Mouse (Mus musculus): ENCODE data around the gene Pld5. TPM values are rescaled to one million over a fixed set of nuclear protein-coding genes. Genes with fewer than 3 reads are reported as not detected.
A peak's percentile ranks its signal among the peaks of the same experiment; 100 is the strongest.

The Pld5 gene
- total RNA-seq, 2 experiments from 2014 or later: 0.22 to 0.24 TPM

GRCm38 (mm10) chr1:176174971-176175370 is 100.1 kb downstream of the Pld5 start:
- DNase-seq: no peak
- intact Hi-C loops (cut with DNase I): no loop called here

GRCm38 (mm10) chr1:176167784-176168183 is 107.3 kb downstream of the Pld5 start:
- intact Hi-C loops (cut with DNase I): no loop called here
- no peak for DNase-seq

- intact Hi-C loops (cut with DNase I): no loop called here
- DNase-seq: no peak
Observed at GRCm38 (mm10) chr1:176167114-176167513, 108.0 kb downstream of the Pld5 start.

GRCm38 (mm10) chr1:176145306-176145705 is 129.8 kb downstream of the Pld5 start:
- no peak for DNase-seq
- intact Hi-C loops (cut with DNase I): no loop called here

- DNase-seq: no peak
- intact Hi-C loops (cut with DNase I): no loop called here
Observed at GRCm38 (mm10) chr1:176134379-176134778, 140.7 kb downstream of the Pld5 start.

- DNase-seq: no peak
Observed at GRCm38 (mm10) chr1:176125771-176126170, 149.3 kb downstream of the Pld5 start.

GRCm38 (mm10) chr1:176124441-176124840 is 150.7 kb downstream of the Pld5 start:
- intact Hi-C loops (cut with DNase I): no loop called here

More at GRCm38 (mm10) chr1:176125771-176126170, 149.3 kb downstream of the Pld5 start:
- intact Hi-C loops (cut with DNase I): no loop called here

GRCm38 (mm10) chr1:176123781-176124180 is 151.3 kb downstream of the Pld5 start:
- intact Hi-C loops (cut with DNase I): no loop called here
- DNase-seq: no peak

More at GRCm38 (mm10) chr1:176124441-176124840, 150.7 kb downstream of the Pld5 start:
- DNase-seq: no peak

GRCm38 (mm10) chr1:176115604-176116003 is 159.5 kb downstream of the Pld5 start:
- DNase-seq: no peak
- intact Hi-C loops (cut with DNase I): no loop called here

- intact Hi-C loops (cut with DNase I): no loop called here
- DNase-seq: no peak
Observed at GRCm38 (mm10) chr1:176098685-176099320, 176.3 kb downstream of the Pld5 start.

- no peak for DNase-seq
- intact Hi-C loops (cut with DNase I): no loop called here
Observed at GRCm38 (mm10) chr1:176092119-176092518, 183.0 kb downstream of the Pld5 start.

GRCm38 (mm10) chr1:176089382-176089781 is 185.7 kb downstream of the Pld5 start:
- DNase-seq: no peak
- intact Hi-C loops (cut with DNase I): no loop called here

- no peak for DNase-seq
- intact Hi-C loops (cut with DNase I): no loop called here
Observed at GRCm38 (mm10) chr1:176085952-176086648, 189.0 kb downstream of the Pld5 start.

- intact Hi-C loops (cut with DNase I): no loop called here
- no peak for DNase-seq
Observed at GRCm38 (mm10) chr1:176082306-176082705, 192.8 kb downstream of the Pld5 start.

- no peak for DNase-seq
- intact Hi-C loops (cut with DNase I): no loop called here
Observed at GRCm38 (mm10) chr1:176080969-176081368, 194.1 kb downstream of the Pld5 start.

- intact Hi-C loops (cut with DNase I): no loop called here
- DNase-seq: no peak
Observed at GRCm38 (mm10) chr1:176078410-176078809, 196.7 kb downstream of the Pld5 start.

- no peak for DNase-seq
Observed at GRCm38 (mm10) chr1:176076799-176077198, 198.3 kb downstream of the Pld5 start.

GRCm38 (mm10) chr1:176075810-176076209 is 199.3 kb downstream of the Pld5 start:
- DNase-seq: no peak
- intact Hi-C loops (cut with DNase I): no loop called here

More at GRCm38 (mm10) chr1:176076799-176077198, 198.3 kb downstream of the Pld5 start:
- intact Hi-C loops (cut with DNase I): no loop called here

- peak; percentile 68 for DNase-seq
- intact Hi-C loops (cut with DNase I): no loop called here
Observed at GRCm38 (mm10) chr1:176075409-176075808, 199.7 kb downstream of the Pld5 start.

- intact Hi-C loops (cut with DNase I): no loop called here
- DNase-seq: no peak
Observed at GRCm38 (mm10) chr1:176074526-176074925, 200.6 kb downstream of the Pld5 start.

- no peak for DNase-seq
- intact Hi-C loops (cut with DNase I): no loop called here
Observed at GRCm38 (mm10) chr1:176065281-176065680, 209.8 kb downstream of the Pld5 start.

- DNase-seq: no peak
- intact Hi-C loops (cut with DNase I): no loop called here
Observed at GRCm38 (mm10) chr1:176064471-176064870, 210.6 kb downstream of the Pld5 start.

All from heart, postnatal 14 days (tissue).